Mouse (Mus musculus) neural tube, embryonic 13.5 days (tissue): ENCODE measurements around the gene Mei4. TPM values are rescaled to one million over a fixed set of nuclear protein-coding genes. Genes with fewer than 3 reads are reported as not detected.
A peak's percentile ranks its signal among the peaks of the same experiment; 100 is the strongest.

ENCODE experiments used
- ATAC-seq: fragments of 200-750 bp; cut with Nextera tagmentation; 2 replicates; pipeline ENCODE4 v1.8.0; 2017; ENCODE audit warnings: low read depth, mild to moderate bottlenecking, moderate TSS enrichment, moderate library complexity
- H3K27ac ChIP-seq: fragments of 300-500 bp; sonication (generic); replicated peaks from 2 replicates; pipeline ENCODE4 v1.5.1; 2015; ENCODE audit warnings: moderate library complexity, mild to moderate bottlenecking, inconsistent platforms
- H3K27me3 ChIP-seq: fragments of 300-500 bp; sonication (generic); 2 replicates; pipeline ENCODE4 v1.6.1; 2015; ENCODE audit warnings: mild to moderate bottlenecking, inconsistent platforms
- H3K36me3 ChIP-seq: fragments of 300-500 bp; sonication (generic); 2 replicates; pipeline ENCODE4 v1.6.1; 2015; ENCODE audit warnings: mild to moderate bottlenecking, inconsistent platforms
- H3K4me1 ChIP-seq: fragments of 300-500 bp; sonication (generic); replicated peaks from 2 replicates; pipeline ENCODE4 v1.6.1; 2015; ENCODE audit warnings: inconsistent platforms
- H3K4me2 ChIP-seq: fragments of 300-500 bp; sonication (generic); 2 replicates; pipeline ENCODE4 v1.6.1; 2015; ENCODE audit warnings: inconsistent platforms, mild to moderate bottlenecking, moderate library complexity
- H3K4me3 ChIP-seq: fragments of 300-500 bp; sonication (generic); 2 replicates; pipeline ENCODE4 v1.5.1; 2015; ENCODE audit warnings: mild to moderate bottlenecking, inconsistent platforms
- H3K9ac ChIP-seq: fragments of 300-500 bp; sonication (generic); 2 replicates; pipeline ENCODE4 v1.6.1; 2015; ENCODE audit warnings: moderate library complexity, mild to moderate bottlenecking, inconsistent platforms
- H3K9me3 ChIP-seq: fragments of 300-500 bp; sonication (generic); 2 replicates; pipeline ENCODE4 v1.6.1; 2016; ENCODE audit warnings: inconsistent platforms
- WGBS: fragments of 180-500 bp; shearing (Covaris S2); methylation state at CpG from one replicate; pipeline ENCODE4 v1.1.7; 2015; 5-methylcytosine and 5-hydroxymethylcytosine counted together
- polyA plus RNA-seq: library from polyadenylated mRNA; unstranded; fragments of >200 nt; fragmentation: Nextera tagmentation; extraction: Ambion mirVana; gene quantifications from 2 replicates; pipeline ENCODE4 v1.2.1, GENCODE M21; 2015

Gene Mei4
- polyA plus RNA-seq, result 0.73 and 0.84 TPM in 2 replicates

DNA sequence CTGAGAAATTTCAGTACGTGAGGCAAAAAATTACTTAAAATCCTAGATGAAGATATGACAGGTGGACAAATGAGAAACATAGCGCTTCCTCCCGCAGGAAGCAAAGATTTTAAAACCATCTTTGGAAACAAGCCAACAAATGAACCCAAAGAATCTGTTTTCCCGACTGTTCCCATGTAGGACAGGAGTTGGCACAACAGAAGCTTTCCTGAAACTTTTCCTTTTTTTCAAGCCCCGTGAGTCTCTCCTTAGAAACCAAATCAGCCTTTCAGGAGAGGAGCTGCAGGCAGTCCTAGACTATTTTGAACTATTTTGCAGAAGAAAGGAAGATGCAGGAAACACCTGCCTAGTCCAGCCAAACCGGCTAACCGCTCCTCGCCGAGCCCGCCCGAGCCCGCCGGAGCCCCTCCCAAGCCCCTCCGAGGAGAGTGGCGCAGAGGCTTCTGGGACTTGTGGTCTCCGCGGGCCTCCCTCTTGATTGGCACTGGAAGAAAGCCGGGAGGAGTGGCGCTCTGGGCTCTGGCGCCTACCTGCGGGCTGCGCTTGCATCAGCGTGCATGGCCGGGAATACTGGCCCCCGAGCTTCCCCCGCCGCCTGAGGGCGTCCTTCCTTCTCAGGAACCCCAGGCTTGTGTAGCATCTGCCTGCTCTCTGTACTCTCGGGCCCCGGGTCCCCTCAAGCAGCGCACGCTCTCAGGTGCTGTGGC lies at the start of gene Mei4:
TSS of gene Mei4 (plus strand) at position 490 of the 707 bp plus-strand sequence.
- H3K27ac ChIP-seq, result no peak within 1 kb of the TSS
- 3% methylated on average over 29 of the region's 32 CpGs for WGBS
- H3K9ac ChIP-seq, result peak within 1 kb of the TSS; percentile 62
- peak within 1 kb of the TSS; percentile 78 for H3K4me2 ChIP-seq
- peaks cover 13% of the 10 kb centered on the region for H3K27me3 ChIP-seq
- H3K36me3 ChIP-seq, result no peaks in the 10 kb centered on the region
- H3K4me3 ChIP-seq, result peak within 1 kb of the TSS; percentile 50
- 0 out of 2 replicates have a peak, but pooled peaks cover 5% of the 10 kb centered on the region for H3K4me1 ChIP-seq
- no peaks in the 10 kb centered on the region for H3K9me3 ChIP-seq
- ATAC-seq, result peak; percentile 99

DNA sequence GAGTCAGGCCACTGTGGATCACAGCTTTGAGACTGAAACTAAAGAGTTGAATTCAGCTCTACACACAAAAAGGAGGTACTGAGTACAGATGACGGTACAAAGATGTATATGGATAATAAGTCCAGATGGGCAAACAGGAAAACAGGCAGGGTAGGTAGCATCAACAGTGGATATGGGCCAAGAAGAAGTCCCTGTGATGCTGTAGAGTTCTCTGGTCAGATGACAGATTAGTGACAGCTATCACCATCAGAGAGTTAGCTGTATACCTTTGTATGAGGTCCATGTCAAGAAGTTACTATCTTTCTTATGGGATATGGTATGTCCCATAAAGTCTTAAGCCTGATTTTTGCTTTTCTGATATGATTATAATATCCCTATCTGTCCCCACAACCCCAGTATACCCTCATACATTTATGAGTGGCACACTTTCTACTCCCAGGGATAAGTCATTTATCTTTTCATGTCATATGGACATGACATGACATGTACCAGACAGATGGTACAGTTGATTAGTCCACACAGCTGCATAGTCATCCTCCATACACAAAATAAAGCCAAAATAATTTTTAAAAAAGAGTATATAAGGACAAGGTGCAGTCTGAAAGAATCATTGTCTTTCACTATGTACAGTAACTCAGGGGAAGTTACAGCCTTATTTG lies 43.6 kb upstream of the Mei4 start:
- 86% methylated on average over 1 of the region's 1 CpGs for WGBS
- no peaks in the 10 kb centered on the region for H3K27me3 ChIP-seq

DNA sequence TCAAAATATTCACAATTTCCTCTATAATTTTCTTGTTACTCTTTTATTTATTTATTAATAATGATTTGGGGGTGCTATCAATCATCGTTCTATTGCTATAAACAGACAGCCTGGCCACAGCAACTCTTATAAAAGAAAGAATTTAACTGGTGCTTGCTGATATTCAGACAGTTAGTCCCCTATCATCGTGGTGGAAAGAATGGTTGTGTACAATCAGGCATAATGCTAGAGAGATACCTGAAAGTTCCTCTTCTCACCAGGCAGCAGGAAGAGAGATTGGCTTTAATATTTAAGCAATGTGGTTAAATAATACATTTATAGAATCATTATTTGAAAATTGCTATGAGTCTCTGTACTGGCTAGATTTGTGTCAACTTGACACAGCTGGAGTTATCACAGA lies 35.9 kb upstream of the Mei4 start:
- Histone ChIP-seq H3K4me3 (no peak overlapping the region), H3K9me3 (no peaks in the 10 kb centered on the region), H3K9ac (no peak overlapping the region), H3K4me1 (no peaks in the 10 kb centered on the region), H3K27me3 (no peaks in the 10 kb centered on the region), H3K27ac (no peak overlapping the region), H3K4me2 (no peak overlapping the region), H3K36me3 (no peaks in the 10 kb centered on the region)
- no peak for ATAC-seq
- 89% methylated on average over 2 of the region's 2 CpGs for WGBS

More for the DNA sequence above, 43.6 kb upstream of the Mei4 start:
- ATAC-seq, result no peak
- Histone ChIP-seq H3K4me2 (no peak overlapping the region), H3K9ac (no peak overlapping the region), H3K27ac (no peak overlapping the region), H3K4me3 (no peak overlapping the region), H3K9me3 (no peaks in the 10 kb centered on the region), H3K36me3 (no peaks in the 10 kb centered on the region), H3K4me1 (no peaks in the 10 kb centered on the region)

DNA sequence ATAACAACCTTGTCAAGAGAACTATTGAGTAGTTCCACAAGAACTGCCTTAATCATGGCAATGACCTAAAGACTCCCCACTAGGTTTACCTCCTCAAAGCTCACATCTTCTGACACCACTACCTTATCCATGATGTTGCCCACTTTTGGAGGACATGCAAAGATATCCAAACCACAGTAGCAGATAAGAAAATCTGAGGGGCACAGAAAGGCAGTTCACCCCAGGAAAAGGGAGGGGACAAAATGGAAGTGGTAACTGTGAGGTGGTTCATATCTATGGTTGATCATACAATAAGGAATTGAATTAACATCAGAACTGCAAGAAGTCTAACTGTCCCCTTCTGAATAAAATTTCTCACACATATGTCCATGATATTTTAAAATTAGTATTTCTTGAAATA lies 29.4 kb upstream of the Mei4 start:
- Histone ChIP-seq H3K4me2 (no peak overlapping the region), H3K4me1 (no peaks in the 10 kb centered on the region), H3K9me3 (no peaks in the 10 kb centered on the region), H3K27ac (no peak overlapping the region), H3K36me3 (no peaks in the 10 kb centered on the region), H3K4me3 (no peak overlapping the region), H3K27me3 (no peaks in the 10 kb centered on the region), H3K9ac (no peak overlapping the region)
- no peak for ATAC-seq

DNA sequence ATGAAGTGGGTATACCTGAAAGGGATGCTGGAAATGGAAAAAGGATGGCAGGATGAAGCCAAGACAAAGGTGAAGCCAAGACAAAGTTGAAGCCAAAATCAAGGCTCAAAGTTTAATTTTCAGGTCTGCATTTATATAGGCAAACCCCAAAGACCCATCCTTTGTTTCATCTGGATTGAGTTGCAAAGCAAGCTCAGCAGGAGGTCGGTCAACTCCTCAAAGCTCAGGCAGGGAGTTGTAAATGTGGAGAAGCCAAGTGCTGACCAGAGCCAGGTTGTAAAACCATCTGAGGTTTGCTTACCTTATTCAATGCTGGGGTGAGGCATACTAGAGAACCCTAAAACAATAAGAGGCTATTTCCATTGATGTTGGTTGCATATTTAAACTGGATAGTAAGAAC lies 4.6 kb upstream of the Mei4 start:
- no peak overlapping the region for H3K27ac ChIP-seq
- no peak overlapping the region for H3K9ac ChIP-seq
- ATAC-seq, result no peak
- H3K4me2 ChIP-seq, result no peak overlapping the region
- H3K36me3 ChIP-seq, result no peaks in the 10 kb centered on the region
- no peak overlapping the region for H3K4me3 ChIP-seq
- H3K9me3 ChIP-seq, result no peaks in the 10 kb centered on the region
- peaks cover 13% of the 10 kb centered on the region for H3K27me3 ChIP-seq
- H3K4me1 ChIP-seq, result 0 out of 2 replicates have a peak, but pooled peaks cover 3% of the 10 kb centered on the region
- 10% methylated on average over 1 of the region's 1 CpGs for WGBS

DNA sequence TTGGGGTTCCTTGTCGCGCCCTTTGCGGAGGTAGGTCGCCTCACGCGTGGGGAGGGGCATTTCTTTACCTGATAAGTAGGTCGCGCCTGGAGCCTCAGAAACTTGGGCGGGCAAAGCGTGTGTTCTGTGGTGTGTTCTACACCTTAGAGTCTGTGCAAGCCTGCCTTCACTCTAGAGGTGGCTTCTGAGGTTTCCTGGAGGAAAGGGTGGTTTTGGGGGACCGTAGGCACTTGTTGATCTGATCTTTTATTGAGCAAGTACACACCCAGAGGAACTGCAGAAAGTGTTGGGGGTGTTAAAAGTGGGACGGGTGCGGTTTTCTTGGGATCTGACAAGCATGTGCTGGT lies 391 bp downstream of the Mei4 start:
- Histone ChIP-seq H3K4me2 (peak overlapping the region; percentile 78), H3K27me3 (peaks cover 13% of the 10 kb centered on the region), H3K27ac (no peak overlapping the region), H3K36me3 (no peaks in the 10 kb centered on the region), H3K4me3 (peak overlapping the region; percentile 50), H3K4me1 (0 out of 2 replicates have a peak, but pooled peaks cover 5% of the 10 kb centered on the region), H3K9me3 (no peaks in the 10 kb centered on the region), H3K9ac (peak overlapping the region; percentile 62)
- no peak; the same call in 1 of the 2 replicates for ATAC-seq
- WGBS, result 26% methylated on average over 13 of the region's 13 CpGs

DNA sequence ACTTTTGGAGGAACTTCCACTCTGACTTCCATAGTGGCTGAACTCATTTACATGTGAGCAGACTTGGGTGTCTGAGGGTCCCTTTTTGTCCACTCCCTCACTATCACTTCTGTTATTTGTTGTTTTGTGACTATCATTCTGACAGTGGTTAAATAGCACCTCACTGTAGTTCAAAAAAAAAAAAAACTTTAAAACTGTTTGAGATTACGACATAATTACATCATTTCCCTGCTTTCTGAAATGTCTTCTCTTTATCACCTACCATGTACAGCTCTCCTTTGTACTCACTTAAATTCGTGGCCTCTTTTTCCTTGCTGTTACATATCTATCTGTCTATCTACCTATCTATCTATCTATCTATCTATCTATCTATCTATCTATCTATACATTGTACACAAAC lies 2.6 kb downstream of the Mei4 start:
- ATAC-seq, result no peak
- Histone ChIP-seq H3K27me3 (peaks cover 13% of the 10 kb centered on the region), H3K4me3 (no peak overlapping the region), H3K9ac (no peak overlapping the region), H3K36me3 (no peaks in the 10 kb centered on the region), H3K27ac (no peak overlapping the region), H3K4me2 (no peak overlapping the region), H3K4me1 (0 out of 2 replicates have a peak, but pooled peaks cover 5% of the 10 kb centered on the region), H3K9me3 (no peaks in the 10 kb centered on the region)
- WGBS, result 78% methylated on average over 2 of the region's 2 CpGs

DNA sequence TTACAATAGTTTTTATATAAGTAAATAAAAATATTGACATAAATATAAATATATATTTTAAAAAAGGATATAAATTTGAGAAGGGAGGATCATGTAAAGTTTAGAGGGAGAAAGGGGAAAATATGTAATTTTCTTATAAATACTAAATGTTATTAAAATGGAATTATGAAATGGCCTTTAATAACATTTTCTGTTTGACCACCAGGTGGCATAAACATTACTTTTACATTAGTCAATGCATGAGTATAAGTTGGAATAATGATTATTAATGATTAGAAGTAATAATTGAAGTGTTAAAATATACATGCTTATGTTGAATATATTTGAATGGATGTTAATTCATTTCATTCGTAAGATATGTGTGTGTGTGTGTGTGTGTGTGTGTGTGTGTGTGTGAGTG lies 58.0 kb downstream of the Mei4 start:
- no peak overlapping the region for H3K4me2 ChIP-seq
- H3K4me3 ChIP-seq, result no peak overlapping the region
- H3K27me3 ChIP-seq, result no peaks in the 10 kb centered on the region
- H3K36me3 ChIP-seq, result no peaks in the 10 kb centered on the region
- no peak for ATAC-seq
- no peak overlapping the region for H3K9ac ChIP-seq
- 89% methylated on average over 1 of the region's 1 CpGs for WGBS
- H3K9me3 ChIP-seq, result no peaks in the 10 kb centered on the region
- no peak overlapping the region for H3K27ac ChIP-seq
- H3K4me1 ChIP-seq, result no peaks in the 10 kb centered on the region

DNA sequence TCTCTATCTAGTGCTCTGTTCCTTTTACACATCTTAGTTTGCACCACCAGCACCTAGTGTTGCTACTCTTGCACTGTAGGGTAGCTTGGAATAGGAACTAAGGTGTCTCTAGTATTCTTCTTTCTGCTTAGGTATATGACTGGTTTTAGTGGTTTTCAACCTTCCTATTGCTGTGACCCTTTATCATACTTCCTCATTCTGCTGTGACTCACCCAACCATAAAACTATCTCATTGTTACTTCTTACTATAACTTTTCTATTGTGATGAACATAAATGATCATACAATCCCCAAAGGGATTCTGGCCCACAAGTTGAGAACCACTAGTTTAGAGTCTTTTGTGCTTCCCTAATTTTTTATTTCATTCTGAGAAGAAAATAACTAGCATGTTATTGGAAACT lies 61.3 kb downstream of the Mei4 start:
- Histone ChIP-seq H3K4me2 (no peak overlapping the region), H3K4me1 (no peaks in the 10 kb centered on the region), H3K9ac (no peak overlapping the region), H3K9me3 (no peaks in the 10 kb centered on the region), H3K4me3 (no peak overlapping the region), H3K27me3 (no peaks in the 10 kb centered on the region), H3K27ac (no peak overlapping the region), H3K36me3 (no peaks in the 10 kb centered on the region)
- no peak for ATAC-seq

DNA sequence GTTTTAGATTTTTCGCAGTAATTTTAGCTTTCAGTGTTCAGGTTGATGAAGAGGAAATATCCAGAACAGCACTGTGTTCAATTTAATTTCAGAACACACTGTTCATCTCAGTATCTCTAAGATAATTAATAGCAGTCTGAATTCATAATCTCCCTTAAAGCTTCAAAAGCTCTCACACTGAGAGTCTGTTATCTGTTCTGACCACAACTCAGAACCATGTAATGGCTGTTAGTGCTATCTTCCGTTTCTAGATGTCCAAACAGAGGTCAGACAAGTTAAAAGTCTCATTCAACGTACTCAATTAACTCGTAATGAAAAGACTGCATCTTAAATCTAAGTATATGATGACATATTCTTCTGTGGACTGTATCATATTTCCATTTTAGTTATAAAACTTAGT lies 77.1 kb downstream of the Mei4 start:
- WGBS, result 82% methylated on average over 4 of the region's 4 CpGs
- H3K4me2 ChIP-seq, result no peak overlapping the region
- no peaks in the 10 kb centered on the region for H3K27me3 ChIP-seq
- H3K9ac ChIP-seq, result no peak overlapping the region
- H3K36me3 ChIP-seq, result no peaks in the 10 kb centered on the region
- H3K4me1 ChIP-seq, result no peaks in the 10 kb centered on the region
- no peaks in the 10 kb centered on the region for H3K9me3 ChIP-seq
- H3K4me3 ChIP-seq, result no peak overlapping the region
- no peak for ATAC-seq
- H3K27ac ChIP-seq, result no peak overlapping the region

DNA sequence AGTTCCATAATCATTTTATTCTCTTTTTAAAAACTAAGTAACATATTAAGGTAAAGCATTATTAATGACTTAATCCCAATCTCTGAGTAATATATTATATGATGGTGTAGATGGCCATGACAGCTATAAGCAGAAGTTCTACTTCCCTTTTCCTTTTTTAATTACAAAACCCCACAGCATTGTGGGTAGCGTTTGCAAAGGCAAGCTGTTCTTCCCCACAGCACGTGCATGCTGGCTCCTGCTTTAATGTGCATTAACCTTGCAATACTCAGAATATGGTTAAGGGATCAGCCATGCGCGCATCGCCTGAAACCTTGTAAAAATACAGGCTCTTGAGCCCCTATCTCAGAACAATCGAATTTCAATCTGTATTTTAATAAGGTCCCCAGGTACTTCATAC lies 82.2 kb downstream of the Mei4 start:
- H3K9ac ChIP-seq, result no peak overlapping the region
- H3K27ac ChIP-seq, result no peak overlapping the region
- H3K4me1 ChIP-seq, result no peaks in the 10 kb centered on the region
- H3K9me3 ChIP-seq, result no peaks in the 10 kb centered on the region
- no peak for ATAC-seq
- 79% methylated on average over 6 of the region's 6 CpGs for WGBS
- no peak overlapping the region for H3K4me2 ChIP-seq
- no peak overlapping the region for H3K4me3 ChIP-seq
- H3K27me3 ChIP-seq, result no peaks in the 10 kb centered on the region
- no peaks in the 10 kb centered on the region for H3K36me3 ChIP-seq

DNA sequence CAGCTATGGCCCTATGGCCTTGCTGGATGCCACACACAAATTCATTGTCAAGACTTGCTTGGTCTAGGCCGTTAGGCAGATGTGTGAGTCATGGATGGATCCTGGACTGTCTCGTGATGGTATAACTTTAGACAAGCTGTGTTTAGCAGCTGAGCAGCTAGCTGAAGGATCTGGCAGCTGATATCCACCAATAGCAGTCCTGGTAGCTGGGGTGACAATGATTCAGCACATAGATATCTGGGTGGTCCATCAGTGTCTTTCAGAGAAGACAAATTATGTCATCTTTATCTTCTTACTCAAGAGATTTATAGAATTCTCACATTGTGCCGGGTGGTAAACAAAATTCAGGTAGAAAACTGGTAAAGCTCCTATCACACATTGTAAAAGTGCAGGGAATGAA lies 93.4 kb downstream of the Mei4 start:
- H3K27ac ChIP-seq, result no peak overlapping the region
- H3K4me1 ChIP-seq, result no peaks in the 10 kb centered on the region
- 80% methylated on average over 3 of the region's 3 CpGs for WGBS
- no peak for ATAC-seq
- no peak overlapping the region for H3K4me2 ChIP-seq
- no peaks in the 10 kb centered on the region for H3K27me3 ChIP-seq
- H3K9ac ChIP-seq, result no peak overlapping the region
- H3K36me3 ChIP-seq, result no peaks in the 10 kb centered on the region
- H3K4me3 ChIP-seq, result no peak overlapping the region
- H3K9me3 ChIP-seq, result no peaks in the 10 kb centered on the region

DNA sequence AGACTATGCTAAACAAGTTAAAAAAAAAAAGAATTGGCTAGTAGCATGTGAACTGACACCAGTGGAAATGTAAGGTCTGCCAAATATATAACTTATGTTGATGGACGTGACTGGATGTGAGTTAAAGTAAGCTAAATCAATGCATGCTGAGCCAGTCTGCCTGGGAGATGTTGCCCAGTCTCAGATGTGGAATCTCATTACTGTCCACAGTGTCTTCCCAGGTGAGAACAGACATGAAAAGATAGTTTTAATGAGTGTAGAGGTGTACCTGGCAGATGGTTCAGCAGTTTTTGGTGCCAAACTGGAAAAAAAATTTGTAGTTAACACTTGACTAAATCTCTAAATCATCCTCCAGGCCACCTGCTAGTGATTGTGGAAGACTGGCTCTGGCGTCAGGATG lies 94.4 kb downstream of the Mei4 start:
- Histone ChIP-seq H3K9ac (no peak overlapping the region), H3K36me3 (no peaks in the 10 kb centered on the region), H3K4me2 (no peak overlapping the region), H3K4me1 (no peaks in the 10 kb centered on the region), H3K9me3 (no peaks in the 10 kb centered on the region), H3K27ac (no peak overlapping the region), H3K27me3 (no peaks in the 10 kb centered on the region), H3K4me3 (no peak overlapping the region)
- ATAC-seq, result no peak
- WGBS, result 72% methylated on average over 2 of the region's 2 CpGs
